Mouse (Mus musculus): Measurements from ENCODE around the gene Ddx54. TPM values are rescaled to one million over a fixed set of nuclear protein-coding genes. Genes with fewer than 3 reads are reported as not detected.

The Ddx54 gene
- polyA plus RNA-seq, 1 experiment from 2014 or later = 17.9 TPM

DNA sequence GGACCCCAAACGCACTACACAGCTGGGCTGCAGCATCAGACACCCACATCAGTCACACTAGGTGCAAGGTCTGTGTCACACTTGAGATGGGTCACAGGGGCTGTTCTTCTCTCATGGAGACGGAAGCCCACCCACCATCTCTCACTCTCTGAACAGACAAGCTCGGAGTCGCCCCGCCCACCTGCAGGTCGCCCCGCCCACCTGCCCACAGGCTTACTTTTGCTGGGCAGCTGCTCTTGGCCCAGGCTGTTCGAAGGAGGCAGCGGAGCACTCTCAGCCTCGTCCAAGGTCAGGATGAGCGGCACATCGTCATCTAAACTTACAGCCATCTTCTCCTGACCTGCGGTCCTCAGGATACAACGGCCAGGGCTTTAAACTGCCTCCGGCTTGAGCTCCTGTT, 27.6 kb upstream of the Ddx54 start:
- H3K4me2 ChIP-seq (ENCODE audit: low read length) = no peak overlapping the region
- no peak overlapping the region for H3K9ac ChIP-seq (ENCODE audit: low read length)
- H3K4me3 ChIP-seq (ENCODE audit: control insufficient read depth in 1 of 2, insufficient read depth in 1 of 2, low read depth in 1 of 2, low read length in 2 of 2) = no peak overlapping the region
- peaks cover 18 to 28% of the 10 kb centered on the region in 2 experiments for H3K4me1 ChIP-seq (ENCODE audit: control insufficient read depth in 2 of 2, insufficient read depth in 2 of 2, low read length in 2 of 2)
- no peaks in the 10 kb centered on the region for H3K27me3 ChIP-seq (ENCODE audit: control insufficient read depth, insufficient read depth, low read length)
- peaks cover 32% of the 10 kb centered on the region for H3K36me3 ChIP-seq (ENCODE audit: control insufficient read depth, insufficient read depth, low read length)
- no peak for ATAC-seq (ENCODE audit: insufficient number of reproducible peaks, insufficient read depth, low FRiP score, low read depth)
- H3K27ac ChIP-seq (replicated peaks in 1 of 2; ENCODE audit: control insufficient read depth in 1 of 2, insufficient read depth in 1 of 2, low read depth in 2 of 2, low read length in 2 of 2) = no peak overlapping the region
- 61% methylated on average over 15 of the region's 15 CpGs for WGBS
- no peaks in the 10 kb centered on the region for H3K9me3 ChIP-seq (ENCODE audit: control insufficient read depth, low read length)

DNA sequence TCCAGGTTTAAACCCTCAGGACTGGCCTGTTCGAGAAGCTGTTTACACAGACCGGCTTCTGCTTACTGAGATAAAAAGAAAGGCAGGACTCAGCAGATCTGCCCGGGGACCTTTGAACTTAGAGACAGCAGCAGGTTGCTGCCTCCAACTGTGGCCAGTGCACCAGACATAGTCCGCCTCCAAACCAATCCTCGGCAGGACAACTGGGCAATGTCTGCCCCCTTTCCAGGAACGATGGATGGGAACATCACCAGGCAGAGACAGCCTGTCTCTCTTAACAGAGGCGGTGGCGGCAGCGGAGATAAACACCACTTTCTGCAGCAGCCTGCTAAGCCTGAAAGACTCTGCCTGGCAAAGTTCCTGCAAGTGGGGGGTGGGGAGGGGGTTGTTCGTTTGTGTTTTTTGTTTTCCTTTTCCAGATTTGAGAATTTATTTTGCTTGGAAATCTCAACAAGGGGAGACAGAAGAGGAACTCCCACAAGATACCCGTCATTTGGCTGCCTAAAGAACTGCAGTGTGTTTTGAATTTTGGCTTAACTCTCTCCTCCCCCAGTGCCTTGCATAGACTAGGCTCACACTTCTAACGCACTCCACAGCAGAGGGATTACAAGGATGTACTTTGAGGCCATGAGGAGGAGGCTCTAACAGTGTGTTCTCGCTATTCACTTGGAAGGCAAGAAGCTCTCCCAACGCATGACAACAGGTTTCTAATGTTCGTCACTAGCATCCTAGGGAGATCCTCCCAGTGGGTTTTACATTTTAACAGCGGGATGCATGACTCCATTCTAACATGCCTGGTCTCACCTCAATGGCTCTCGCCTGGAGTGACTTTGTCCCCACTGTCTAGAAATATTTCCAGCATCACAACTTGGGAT, 25.6 kb upstream of the Ddx54 start:
- peak overlapping the region; percentile 94 for H3K4me2 ChIP-seq (ENCODE audit: low read length)
- peaks cover 18 to 28% of the 10 kb centered on the region in 2 experiments for H3K4me1 ChIP-seq (ENCODE audit: control insufficient read depth in 2 of 2, insufficient read depth in 2 of 2, low read length in 2 of 2)
- no peak for ATAC-seq (ENCODE audit: insufficient number of reproducible peaks, insufficient read depth, low FRiP score, low read depth)
- H3K27ac ChIP-seq (replicated peaks in 1 of 2; ENCODE audit: control insufficient read depth in 1 of 2, insufficient read depth in 1 of 2, low read depth in 2 of 2, low read length in 2 of 2) = peak overlapping the region; percentile 10 to 33; a peak in 1 of 4 replicates
- peaks cover 23% of the 10 kb centered on the region for H3K36me3 ChIP-seq (ENCODE audit: control insufficient read depth, insufficient read depth, low read length)
- no peaks in the 10 kb centered on the region for H3K9me3 ChIP-seq (ENCODE audit: control insufficient read depth, low read length)
- no peaks in the 10 kb centered on the region for H3K27me3 ChIP-seq (ENCODE audit: control insufficient read depth, insufficient read depth, low read length)
- 5% methylated on average over 17 of the region's 17 CpGs for WGBS
- peak overlapping the region; percentile 63 to 78 for H3K4me3 ChIP-seq (ENCODE audit: control insufficient read depth in 1 of 2, insufficient read depth in 1 of 2, low read depth in 1 of 2, low read length in 2 of 2)
- H3K9ac ChIP-seq (ENCODE audit: low read length) = peak overlapping the region; percentile 76; the same call in 1 of the 2 replicates

DNA sequence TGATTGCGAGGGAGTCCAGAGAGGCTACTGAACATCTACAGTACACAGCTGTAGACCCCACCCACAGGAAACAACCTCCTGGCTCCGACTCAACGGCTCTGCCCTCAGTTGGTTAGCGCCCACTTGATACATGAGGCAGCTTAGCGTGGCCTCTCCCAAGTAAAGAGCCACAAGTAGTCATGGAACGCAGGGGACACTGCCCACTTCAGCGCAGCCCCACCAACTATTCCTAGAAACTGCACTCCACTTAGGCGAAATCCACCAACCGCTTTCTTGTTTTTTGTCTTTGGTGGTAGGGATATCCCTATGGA, 25.0 kb upstream of the Ddx54 start:
- peak overlapping the region in 1 of 2 experiments; percentile 33; a peak in 1 of 4 replicates for H3K27ac ChIP-seq (replicated peaks in 1 of 2; ENCODE audit: control insufficient read depth in 1 of 2, insufficient read depth in 1 of 2, low read depth in 2 of 2, low read length in 2 of 2)
- no peak for ATAC-seq (ENCODE audit: insufficient number of reproducible peaks, insufficient read depth, low FRiP score, low read depth)
- H3K4me2 ChIP-seq (ENCODE audit: low read length) = peak overlapping the region; percentile 94
- peaks cover 23% of the 10 kb centered on the region for H3K36me3 ChIP-seq (ENCODE audit: control insufficient read depth, insufficient read depth, low read length)
- H3K9ac ChIP-seq (ENCODE audit: low read length) = peak overlapping the region; percentile 76
- H3K4me3 ChIP-seq (ENCODE audit: control insufficient read depth in 1 of 2, insufficient read depth in 1 of 2, low read depth in 1 of 2, low read length in 2 of 2) = peak overlapping the region; percentile 63 to 78
- WGBS = 18% methylated on average over 9 of the region's 9 CpGs
- H3K27me3 ChIP-seq (ENCODE audit: control insufficient read depth, insufficient read depth, low read length) = no peaks in the 10 kb centered on the region
- peaks cover 18 to 28% of the 10 kb centered on the region in 2 experiments for H3K4me1 ChIP-seq (ENCODE audit: control insufficient read depth in 2 of 2, insufficient read depth in 2 of 2, low read length in 2 of 2)
- H3K9me3 ChIP-seq (ENCODE audit: control insufficient read depth, low read length) = no peaks in the 10 kb centered on the region

DNA sequence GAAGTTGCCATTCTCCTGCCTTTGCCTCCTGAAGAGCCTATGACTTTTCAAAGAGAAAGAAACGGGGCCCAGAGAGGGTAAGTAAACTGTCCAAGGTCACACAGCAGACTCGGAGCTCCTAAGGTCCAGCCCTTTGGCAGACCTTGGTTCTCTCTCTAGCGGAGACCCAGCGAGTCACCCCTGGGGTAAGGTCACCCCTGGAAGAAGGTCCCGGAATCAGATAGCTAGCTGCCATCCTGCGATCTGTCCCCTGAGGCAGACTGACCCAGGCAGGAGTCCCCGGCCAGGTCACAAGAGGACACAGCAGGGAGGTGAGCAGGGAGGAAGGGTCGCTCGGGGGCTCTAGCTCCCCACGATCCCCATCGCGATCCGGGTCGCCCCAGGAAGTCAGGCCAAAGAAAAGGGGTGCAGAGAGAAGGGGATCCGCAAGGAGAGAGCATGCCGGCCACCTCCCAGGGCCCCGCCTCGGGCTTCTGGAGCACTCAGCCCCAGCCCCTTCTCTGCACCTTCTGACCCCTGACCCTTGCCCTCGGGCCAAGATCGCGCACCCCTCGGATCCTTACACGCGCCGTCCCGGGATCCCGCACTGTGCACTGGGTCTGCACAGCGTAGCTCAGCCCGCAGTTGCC, 24.5 kb upstream of the Ddx54 start:
- peak overlapping the region; percentile 63 to 78 for H3K4me3 ChIP-seq (ENCODE audit: control insufficient read depth in 1 of 2, insufficient read depth in 1 of 2, low read depth in 1 of 2, low read length in 2 of 2)
- peaks cover 20% of the 10 kb centered on the region for H3K36me3 ChIP-seq (ENCODE audit: control insufficient read depth, insufficient read depth, low read length)
- no peaks in the 10 kb centered on the region for H3K9me3 ChIP-seq (ENCODE audit: control insufficient read depth, low read length)
- peak overlapping the region; percentile 33 to 57; a peak in 2 of 4 replicates for H3K27ac ChIP-seq (replicated peaks in 1 of 2; ENCODE audit: control insufficient read depth in 1 of 2, insufficient read depth in 1 of 2, low read depth in 2 of 2, low read length in 2 of 2)
- H3K4me2 ChIP-seq (ENCODE audit: low read length) = peak overlapping the region; percentile 94
- H3K9ac ChIP-seq (ENCODE audit: low read length) = peak overlapping the region; percentile 76
- no peaks in the 10 kb centered on the region for H3K27me3 ChIP-seq (ENCODE audit: control insufficient read depth, insufficient read depth, low read length)
- peaks cover 18 to 28% of the 10 kb centered on the region in 2 experiments for H3K4me1 ChIP-seq (ENCODE audit: control insufficient read depth in 2 of 2, insufficient read depth in 2 of 2, low read length in 2 of 2)
- ATAC-seq (ENCODE audit: insufficient number of reproducible peaks, insufficient read depth, low FRiP score, low read depth) = no peak; the same call in 1 of the 2 replicates
- 1% methylated on average over 29 of the region's 29 CpGs for WGBS

DNA sequence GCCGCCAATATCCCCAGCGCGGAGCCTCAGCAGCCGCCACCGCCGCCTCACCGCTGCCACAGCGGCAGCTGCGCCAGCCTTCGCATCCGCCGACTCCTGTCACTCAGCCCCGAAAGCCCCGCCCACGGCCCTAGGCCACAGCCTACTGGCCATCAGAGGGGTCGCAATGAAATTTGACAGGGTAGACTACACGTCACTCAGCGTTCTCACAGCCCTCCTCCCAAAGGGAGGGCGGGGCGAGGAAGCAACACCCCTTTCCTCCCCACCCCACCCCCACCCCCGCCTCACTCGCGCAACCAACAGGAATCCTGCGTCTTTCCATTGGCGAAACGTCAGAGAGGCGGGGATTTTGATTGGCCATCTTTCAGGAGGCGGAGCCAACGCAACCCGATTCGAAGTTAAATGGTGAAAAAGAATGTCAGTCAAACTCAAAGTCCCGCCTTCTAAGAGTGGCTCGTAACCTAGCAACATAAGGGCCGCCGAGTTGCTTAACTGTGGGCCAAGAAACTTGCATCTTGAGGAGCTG, 23.9 kb upstream of the Ddx54 start, which contains the start of the genes Tpcn1 and Iqcd:
Tpcn1 (minus strand) TSS at position 105 of the 526 bp plus-strand sequence.
Iqcd (plus strand) TSS at position 448 of the 526 bp plus-strand sequence.
- H3K4me3 ChIP-seq (ENCODE audit: control insufficient read depth in 1 of 2, insufficient read depth in 1 of 2, low read depth in 1 of 2, low read length in 2 of 2) = peak within 1 kb of the TSS; percentile 63 to 78
- peak; percentile 98 for ATAC-seq (ENCODE audit: insufficient number of reproducible peaks, insufficient read depth, low FRiP score, low read depth)
- under 1% methylated on average over 35 of the region's 35 CpGs for WGBS
- peak within 1 kb of the TSS; percentile 76 for H3K9ac ChIP-seq (ENCODE audit: low read length)
- H3K4me1 ChIP-seq (ENCODE audit: control insufficient read depth in 2 of 2, insufficient read depth in 2 of 2, low read length in 2 of 2) = peaks cover 18 to 28% of the 10 kb centered on the region in 2 experiments
- H3K27me3 ChIP-seq (ENCODE audit: control insufficient read depth, insufficient read depth, low read length) = no peaks in the 10 kb centered on the region
- peaks cover 14% of the 10 kb centered on the region for H3K36me3 ChIP-seq (ENCODE audit: control insufficient read depth, insufficient read depth, low read length)
- H3K27ac ChIP-seq (replicated peaks in 1 of 2; ENCODE audit: control insufficient read depth in 1 of 2, insufficient read depth in 1 of 2, low read depth in 2 of 2, low read length in 2 of 2) = peak within 1 kb of the TSS; percentile 33 to 57; a peak in 2 of 4 replicates
- peak within 1 kb of the TSS; percentile 94 for H3K4me2 ChIP-seq (ENCODE audit: low read length)
- no peaks in the 10 kb centered on the region for H3K9me3 ChIP-seq (ENCODE audit: control insufficient read depth, low read length)

DNA sequence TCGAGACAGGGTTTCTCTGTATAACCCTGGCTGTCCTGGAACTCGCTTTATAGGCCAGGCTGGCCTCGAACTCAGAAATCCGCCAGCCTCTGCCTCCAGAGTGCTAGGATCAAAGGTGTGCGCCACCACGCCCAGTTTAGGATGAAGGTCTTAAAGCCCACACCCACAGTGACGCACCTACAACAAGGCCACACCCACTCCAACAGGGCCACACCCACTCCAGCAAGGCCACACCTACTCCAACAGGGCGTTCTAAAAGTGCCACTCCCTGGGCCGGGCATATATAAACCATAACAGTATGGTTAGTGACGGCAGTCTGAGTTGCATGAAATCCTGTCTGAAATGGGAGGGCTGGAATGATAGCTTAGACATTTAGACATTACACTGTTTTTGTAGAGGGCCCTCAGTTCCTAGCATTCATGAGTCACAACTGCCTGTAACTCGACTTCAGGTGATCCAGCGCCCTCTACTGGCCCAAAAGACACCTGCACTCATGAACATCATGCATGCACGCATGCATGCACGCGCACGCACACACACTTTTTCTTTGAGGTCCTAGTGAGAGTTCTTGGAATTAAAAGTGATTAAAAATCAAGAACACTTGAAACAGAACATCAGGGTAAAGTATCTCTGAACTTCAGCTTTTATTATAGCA, 22.1 kb upstream of the Ddx54 start:
- Histone ChIP-seq H3K9ac (ENCODE audit: low read length) (no peak overlapping the region), H3K27ac (replicated peaks in 1 of 2; ENCODE audit: control insufficient read depth in 1 of 2, insufficient read depth in 1 of 2, low read depth in 2 of 2, low read length in 2 of 2) (no peak overlapping the region), H3K27me3 (ENCODE audit: control insufficient read depth, insufficient read depth, low read length) (no peaks in the 10 kb centered on the region), H3K4me2 (ENCODE audit: low read length) (no peak overlapping the region), H3K4me3 (ENCODE audit: control insufficient read depth in 1 of 2, insufficient read depth in 1 of 2, low read depth in 1 of 2, low read length in 2 of 2) (no peak overlapping the region), H3K4me1 (ENCODE audit: control insufficient read depth in 2 of 2, insufficient read depth in 2 of 2, low read length in 2 of 2) (peaks cover 18 to 24% of the 10 kb centered on the region in 2 experiments), H3K36me3 (ENCODE audit: control insufficient read depth, insufficient read depth, low read length) (no peaks in the 10 kb centered on the region), H3K9me3 (ENCODE audit: control insufficient read depth, low read length) (no peaks in the 10 kb centered on the region)
- ATAC-seq (ENCODE audit: insufficient number of reproducible peaks, insufficient read depth, low FRiP score, low read depth) = no peak
- 69% methylated on average over 16 of the region's 16 CpGs for WGBS

DNA sequence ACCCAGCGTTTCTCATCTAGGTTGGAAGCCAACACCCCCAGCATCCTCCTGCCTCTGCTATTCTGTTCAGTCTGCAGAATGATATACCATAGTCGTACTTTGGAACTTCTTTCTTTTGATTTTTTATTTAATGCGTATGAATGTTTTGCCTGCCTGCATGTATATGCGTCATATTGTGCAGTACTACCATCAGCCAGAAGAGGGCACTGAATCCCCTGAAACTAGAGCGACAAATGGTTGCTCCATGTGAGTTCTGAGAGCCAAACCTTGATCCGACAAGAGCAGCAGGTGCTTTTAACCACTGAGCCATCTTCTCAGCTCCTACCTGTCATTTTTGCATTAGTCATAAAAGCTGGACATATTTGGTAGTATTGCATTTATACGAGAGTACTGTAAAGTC, 20.4 kb upstream of the Ddx54 start:
- no peak overlapping the region for H3K27ac ChIP-seq (replicated peaks in 1 of 2; ENCODE audit: control insufficient read depth in 1 of 2, insufficient read depth in 1 of 2, low read depth in 2 of 2, low read length in 2 of 2)
- no peaks in the 10 kb centered on the region for H3K9me3 ChIP-seq (ENCODE audit: control insufficient read depth, low read length)
- H3K27me3 ChIP-seq (ENCODE audit: control insufficient read depth, insufficient read depth, low read length) = peaks cover 5% of the 10 kb centered on the region; the same call in 1 of the 2 replicates
- H3K9ac ChIP-seq (ENCODE audit: low read length) = no peak overlapping the region
- ATAC-seq (ENCODE audit: insufficient number of reproducible peaks, insufficient read depth, low FRiP score, low read depth) = no peak
- 66% methylated on average over 7 of the region's 7 CpGs for WGBS
- no peak overlapping the region for H3K4me3 ChIP-seq (ENCODE audit: control insufficient read depth in 1 of 2, insufficient read depth in 1 of 2, low read depth in 1 of 2, low read length in 2 of 2)
- H3K4me2 ChIP-seq (ENCODE audit: low read length) = no peak overlapping the region
- H3K4me1 ChIP-seq (ENCODE audit: control insufficient read depth in 2 of 2, insufficient read depth in 2 of 2, low read length in 2 of 2) = peaks cover 11 to 13% of the 10 kb centered on the region in 2 experiments
- no peaks in the 10 kb centered on the region for H3K36me3 ChIP-seq (ENCODE audit: control insufficient read depth, insufficient read depth, low read length)

Measured in heart, embryonic 14.5 days (tissue).